Mouse (Mus musculus) R1 (cell line): ENCODE results near the gene Apba2.

ENCODE experiments used
- DNase-seq: peaks from one replicate; pipeline ENCODE4 v3.0.0-alpha.2; 2018; ENCODE audit warnings: low read depth, low spot score

Gene Apba2

GRCm38 (mm10) chr7:64586571-64586970 is 85.1 kb downstream of the Apba2 start:
- no peak for DNase-seq

GRCm38 (mm10) chr7:64588636-64589389 is 87.3 kb downstream of the Apba2 start:
- DNase-seq: no peak

GRCm38 (mm10) chr7:64595256-64595655 is 93.8 kb downstream of the Apba2 start:
- peak; percentile 34 for DNase-seq

- peak; percentile 7 for DNase-seq
Observed at GRCm38 (mm10) chr7:64596652-64597051, 95.1 kb downstream of the Apba2 start.

- DNase-seq: no peak
Observed at GRCm38 (mm10) chr7:64609866-64610265, 108.4 kb downstream of the Apba2 start.

- DNase-seq: peak; percentile 53
Observed at GRCm38 (mm10) chr7:64610875-64611274, 109.4 kb downstream of the Apba2 start.

- DNase-seq: no peak
Observed at GRCm38 (mm10) chr7:64619261-64619660, 117.8 kb downstream of the Apba2 start.

- DNase-seq: no peak
Observed at GRCm38 (mm10) chr7:64626494-64626893, 125.0 kb downstream of the Apba2 start.

- DNase-seq: no peak
Observed at GRCm38 (mm10) chr7:64627972-64628655, 126.6 kb downstream of the Apba2 start.

- no peak for DNase-seq
Observed at GRCm38 (mm10) chr7:64630697-64631096, 129.2 kb downstream of the Apba2 start.

- no peak for DNase-seq
Observed at GRCm38 (mm10) chr7:64631131-64631530, 129.6 kb downstream of the Apba2 start.

- DNase-seq: no peak
Observed at GRCm38 (mm10) chr7:64631781-64632351, 130.4 kb downstream of the Apba2 start.

GRCm38 (mm10) chr7:64633182-64633581 is 131.7 kb downstream of the Apba2 start:
- DNase-seq: no peak

- no peak for DNase-seq
Observed at GRCm38 (mm10) chr7:64633916-64634315, 132.4 kb downstream of the Apba2 start.

GRCm38 (mm10) chr7:64634482-64634881 is 133.0 kb downstream of the Apba2 start:
- no peak for DNase-seq

GRCm38 (mm10) chr7:64638922-64639321 is 137.4 kb downstream of the Apba2 start:
- DNase-seq: no peak

GRCm38 (mm10) chr7:64640651-64641050 is 139.1 kb downstream of the Apba2 start:
- no peak for DNase-seq

GRCm38 (mm10) chr7:64642903-64643302 is 141.4 kb downstream of the Apba2 start:
- no peak for DNase-seq

- DNase-seq: no peak
Observed at GRCm38 (mm10) chr7:64645458-64645857, 144.0 kb downstream of the Apba2 start.

GRCm38 (mm10) chr7:64646046-64646445 is 144.5 kb downstream of the Apba2 start:
- DNase-seq: no peak

- no peak for DNase-seq
Observed at GRCm38 (mm10) chr7:64648947-64649607, 147.6 kb downstream of the Apba2 start.

- DNase-seq: no peak
Observed at GRCm38 (mm10) chr7:64651963-64652362, 150.5 kb downstream of the Apba2 start.
